Mouse (Mus musculus) embryo, embryonic 10 days (tissue): ENCODE measurements around the gene Baz2b.
"Not testable (repeated sequence)": the region's sequence is repeated elsewhere in the genome, so short reads cannot be mapped to it uniquely, and the experiment has no call there.

Experiments used
- DNase-seq: peaks from one replicate; pipeline ENCODE4 v3.0.0-alpha.2; 2015; ENCODE audit warnings: low spot score

Gene Baz2b

GRCm38 (mm10) chr2:60089528-60090247, 120.0 kb downstream of the Baz2b start:
- DNase-seq, result no peak

GRCm38 (mm10) chr2:60088785-60089527, 120.7 kb downstream of the Baz2b start:
- no peak for DNase-seq

- no peak for DNase-seq
These were observed 123.3 kb downstream of the Baz2b start for GRCm38 (mm10) chr2:60086197-60086903.

GRCm38 (mm10) chr2:60084823-60085222, 124.8 kb downstream of the Baz2b start:
- DNase-seq, result no peak

GRCm38 (mm10) chr2:60082984-60083636, 126.5 kb downstream of the Baz2b start:
- DNase-seq, result no peak

- DNase-seq, result no peak
These were observed 127.4 kb downstream of the Baz2b start for GRCm38 (mm10) chr2:60082225-60082624.

- peak; percentile 72 for DNase-seq
These were observed 128.8 kb downstream of the Baz2b start for GRCm38 (mm10) chr2:60080831-60081230.

- DNase-seq, result peak; percentile 25
These were observed 132.0 kb downstream of the Baz2b start for GRCm38 (mm10) chr2:60077631-60078030.

GRCm38 (mm10) chr2:60076800-60077199, 132.8 kb downstream of the Baz2b start:
- peak; percentile 18 for DNase-seq

- DNase-seq, result peak; percentile 50
These were observed 133.6 kb downstream of the Baz2b start for GRCm38 (mm10) chr2:60076025-60076424.

- not testable (repeated sequence) for DNase-seq
These were observed 135.8 kb downstream of the Baz2b start for GRCm38 (mm10) chr2:60073798-60074197.

GRCm38 (mm10) chr2:60071813-60072212, 137.8 kb downstream of the Baz2b start:
- DNase-seq, result peak; percentile 57

- DNase-seq, result no peak
These were observed 138.7 kb downstream of the Baz2b start for GRCm38 (mm10) chr2:60070938-60071337.

- no peak for DNase-seq
These were observed 141.2 kb downstream of the Baz2b start for GRCm38 (mm10) chr2:60068468-60068867.

- DNase-seq, result no peak
These were observed 144.2 kb downstream of the Baz2b start for GRCm38 (mm10) chr2:60065415-60065814.

- DNase-seq, result no peak
These were observed 149.4 kb downstream of the Baz2b start for GRCm38 (mm10) chr2:60060185-60060775.

- DNase-seq, result no peak
These were observed 150.3 kb downstream of the Baz2b start for GRCm38 (mm10) chr2:60059300-60059699.

GRCm38 (mm10) chr2:60056043-60056442, 153.6 kb downstream of the Baz2b start:
- DNase-seq, result peak; percentile 20

- no peak for DNase-seq
These were observed 154.7 kb downstream of the Baz2b start for GRCm38 (mm10) chr2:60054808-60055535.

- DNase-seq, result peak; percentile 37
These were observed 156.2 kb downstream of the Baz2b start for GRCm38 (mm10) chr2:60053222-60054010.
